Mouse (Mus musculus) mesoderm, embryonic 11.5 days (tissue): Measurements from ENCODE around the gene Alad.
A peak's percentile ranks its signal among the peaks of the same experiment; 100 is the strongest.
"Not testable (repeated sequence)": the region's sequence is repeated elsewhere in the genome, so short reads cannot be mapped to it uniquely, and the experiment has no call there.

Experiments
- DNase-seq: peaks from one replicate; pipeline ENCODE4 v3.0.0-alpha.2; 2012; ENCODE audit warnings: low read depth, low spot score

Gene Alad

GRCm38 (mm10) chr4:62486162-62486696 is 33.5 kb downstream of the Alad start:
- DNase-seq = no peak

- no peak for DNase-seq
These were observed 34.1 kb downstream of the Alad start for GRCm38 (mm10) chr4:62485450-62486161.

DNA sequence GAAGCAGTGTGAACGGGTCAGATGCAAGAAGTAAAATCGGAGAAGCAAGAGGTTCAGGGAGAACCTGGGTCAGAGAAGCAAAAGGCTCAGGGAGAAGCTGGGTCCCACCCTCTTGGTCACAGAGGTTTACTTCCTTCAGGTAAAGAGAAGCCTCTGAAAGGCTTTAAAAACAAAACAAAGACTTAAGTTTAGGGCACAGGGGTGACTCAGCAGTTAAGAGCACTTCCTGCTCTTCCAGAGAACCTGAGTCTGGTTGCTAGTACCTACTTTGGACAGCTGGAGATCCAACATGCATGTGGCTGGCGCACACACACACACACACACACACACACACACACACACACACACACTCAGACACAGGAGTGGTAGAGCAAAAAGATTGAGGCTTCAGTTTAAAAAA is 34.8 kb downstream of the Alad start:
- no peak for DNase-seq

GRCm38 (mm10) chr4:62480709-62481605 is 38.8 kb downstream of the Alad start:
- no peak for DNase-seq

DNA sequence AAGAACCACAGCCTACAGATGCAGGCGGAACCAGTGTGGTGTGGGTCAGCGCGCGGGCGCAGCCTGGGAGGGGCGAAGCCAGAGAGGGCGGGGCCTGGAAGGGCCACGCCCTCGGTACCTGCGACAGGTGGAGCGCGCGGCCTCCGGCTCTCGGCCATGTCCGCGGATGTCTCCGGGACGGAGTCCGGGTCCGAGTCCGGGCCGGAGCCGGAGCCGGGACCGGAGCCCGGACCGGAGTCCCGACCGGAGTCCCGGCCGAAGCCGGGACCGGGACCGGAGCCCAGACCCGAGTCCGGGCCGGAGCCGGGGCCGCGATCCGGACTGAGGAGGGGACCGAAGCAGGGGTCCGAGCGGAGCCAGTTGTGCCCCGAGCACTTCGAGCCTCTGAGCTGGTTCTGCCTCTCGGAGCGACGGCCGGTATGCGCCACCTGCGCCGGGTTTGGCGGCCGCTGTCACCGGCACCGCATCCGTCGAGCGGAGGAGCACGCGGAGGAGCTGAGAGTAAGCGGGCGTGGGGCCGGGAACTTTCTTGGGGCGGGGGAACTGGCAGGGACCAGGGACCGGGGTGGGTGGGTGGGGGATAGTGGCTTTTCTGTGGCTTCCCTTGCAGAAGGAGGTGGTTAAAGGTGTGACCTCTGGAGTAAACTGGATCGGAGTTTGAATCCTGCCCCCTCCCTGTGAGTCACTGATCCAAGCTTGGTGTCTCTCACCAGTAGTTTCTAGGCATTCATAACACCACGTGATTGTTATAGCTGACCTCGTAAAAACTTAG is 39.6 kb downstream of the Alad start, which contains the start of gene Bspry:
Bspry (plus strand) TSS at position 117 of the 772 bp plus-strand sequence.
- no peak for DNase-seq

- not testable (repeated sequence) for DNase-seq
These were observed 40.2 kb downstream of the Alad start for GRCm38 (mm10) chr4:62479593-62479936.

DNA sequence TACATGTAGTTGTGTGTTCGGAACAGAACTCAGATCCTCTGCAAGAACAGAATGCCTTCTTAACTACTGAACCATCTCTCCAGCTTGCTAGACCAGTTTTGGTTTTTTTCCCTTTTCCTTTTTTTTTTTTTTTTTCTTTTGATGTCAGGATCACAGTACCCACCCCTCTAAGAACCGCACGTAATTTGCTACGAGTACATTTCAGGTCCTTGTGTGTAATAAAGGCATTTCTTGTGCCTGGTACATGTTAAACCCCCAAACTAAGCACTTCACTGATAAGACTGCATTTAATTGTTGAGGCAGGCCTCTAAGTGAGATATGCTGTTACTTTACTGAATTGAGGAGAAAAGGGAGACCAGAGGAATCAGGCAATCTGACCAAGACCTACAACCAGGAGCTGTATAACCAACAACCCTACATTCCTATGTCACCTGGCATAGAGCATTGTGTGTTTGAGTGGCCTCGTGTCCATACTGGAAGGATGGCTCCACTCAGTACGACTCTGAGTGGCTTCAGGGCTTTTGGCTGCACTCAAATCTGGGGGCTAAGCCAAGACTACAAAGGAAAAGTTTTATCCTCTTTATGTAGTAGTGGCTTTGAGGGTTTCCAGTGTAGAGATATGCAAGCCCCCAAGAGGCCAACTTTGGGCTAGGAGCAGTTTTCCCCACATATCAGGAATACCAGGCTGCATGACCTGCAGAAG is 42.0 kb downstream of the Alad start:
- no peak for DNase-seq

DNA sequence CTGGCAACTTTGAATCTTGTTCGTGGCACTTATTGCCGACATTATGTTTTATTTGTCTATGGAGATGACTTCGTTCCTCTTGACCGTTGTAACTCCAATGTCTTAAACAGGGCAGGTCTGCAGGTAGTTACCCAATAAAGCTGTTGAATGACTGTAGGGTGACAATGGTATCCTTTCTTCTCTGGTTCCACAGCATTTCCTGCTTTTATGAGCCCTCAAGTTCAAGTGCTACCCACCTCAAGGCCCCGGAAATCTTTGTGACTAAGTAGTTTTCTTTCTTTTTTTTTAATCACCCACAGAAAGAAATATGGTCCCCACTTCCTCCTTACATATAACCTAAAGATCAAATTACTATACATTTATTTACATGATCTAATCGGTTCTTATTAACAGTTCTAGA is 43.9 kb downstream of the Alad start:
- DNase-seq = no peak

- DNase-seq = no peak
These were observed 44.6 kb downstream of the Alad start for GRCm38 (mm10) chr4:62475131-62475530.

DNA sequence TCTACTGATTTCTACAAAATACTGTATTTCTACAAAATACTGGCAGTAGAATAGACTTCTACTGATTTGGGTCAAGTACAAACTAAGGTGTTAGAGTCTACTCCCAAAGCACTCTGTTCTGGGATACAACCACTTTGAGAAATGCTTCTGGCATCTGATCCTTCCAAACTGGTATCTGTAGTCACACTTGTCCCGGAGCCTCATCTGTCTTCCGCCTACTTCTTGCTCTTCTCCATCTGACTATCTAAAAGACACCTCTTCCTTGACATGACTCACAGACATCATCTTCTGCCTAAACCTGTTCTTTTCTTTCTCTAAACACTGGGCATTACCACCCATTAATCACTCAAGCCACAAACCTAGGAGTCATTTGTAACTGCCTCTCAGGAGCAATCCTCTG is 47.6 kb downstream of the Alad start:
- no peak for DNase-seq

DNA sequence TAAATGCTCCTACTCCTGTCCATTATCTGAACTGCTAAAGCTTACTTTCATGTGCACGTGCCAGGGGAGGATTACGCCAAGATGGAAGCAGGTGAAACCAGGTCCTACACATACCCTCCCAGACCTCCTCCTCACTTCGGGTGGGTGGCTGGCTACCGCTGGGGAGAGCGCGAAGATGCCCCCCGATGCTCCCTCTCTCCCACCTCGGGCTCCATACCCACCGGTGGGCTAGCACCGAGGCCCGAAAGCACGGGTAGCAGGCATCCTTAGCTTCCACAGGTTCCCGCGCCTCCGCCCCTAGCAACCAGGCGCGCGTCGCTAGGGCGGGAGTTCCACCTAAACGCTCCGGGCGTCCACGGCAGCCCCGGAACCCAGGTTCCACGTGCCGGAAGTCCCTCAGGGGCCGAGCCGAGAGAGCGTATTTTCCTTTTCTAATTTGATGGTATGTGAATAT is 49.1 kb downstream of the Alad start, which contains the start of gene Wdr31:
Wdr31 (minus strand) TSS at position 299 of the 454 bp plus-strand sequence.
- peak; percentile 84 for DNase-seq

GRCm38 (mm10) chr4:62468158-62468557 is 51.6 kb downstream of the Alad start:
- no peak for DNase-seq

GRCm38 (mm10) chr4:62463124-62463523 is 56.6 kb downstream of the Alad start:
- no peak for DNase-seq

DNA sequence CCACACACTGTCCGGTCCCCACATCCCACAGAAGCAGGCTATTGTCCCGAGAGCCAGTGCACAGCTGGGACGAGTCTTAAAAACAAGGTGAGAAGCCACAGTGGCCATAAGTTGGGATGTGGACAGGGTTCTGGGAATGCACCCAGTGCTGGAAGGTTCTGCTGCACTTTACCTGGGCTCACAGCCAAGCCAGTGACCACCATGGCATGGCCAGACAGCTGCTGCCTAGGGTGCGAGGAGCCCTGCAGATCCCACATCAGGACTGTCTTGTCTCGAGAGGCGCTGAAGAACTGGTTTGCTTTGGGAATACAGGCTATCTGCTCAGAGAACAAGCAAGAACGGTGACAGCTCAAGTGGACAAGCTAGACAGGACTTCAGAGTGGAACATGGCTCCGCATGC is 59.4 kb downstream of the Alad start:
- DNase-seq = no peak
